Mouse (Mus musculus): ENCODE results near the gene Tns4. TPM values are rescaled to one million over a fixed set of nuclear protein-coding genes. Genes with fewer than 3 reads are reported as not detected.

Gene Tns4
- total RNA-seq, 2 experiments from 2014 or later, result 0.13 to 0.20 TPM

DNA sequence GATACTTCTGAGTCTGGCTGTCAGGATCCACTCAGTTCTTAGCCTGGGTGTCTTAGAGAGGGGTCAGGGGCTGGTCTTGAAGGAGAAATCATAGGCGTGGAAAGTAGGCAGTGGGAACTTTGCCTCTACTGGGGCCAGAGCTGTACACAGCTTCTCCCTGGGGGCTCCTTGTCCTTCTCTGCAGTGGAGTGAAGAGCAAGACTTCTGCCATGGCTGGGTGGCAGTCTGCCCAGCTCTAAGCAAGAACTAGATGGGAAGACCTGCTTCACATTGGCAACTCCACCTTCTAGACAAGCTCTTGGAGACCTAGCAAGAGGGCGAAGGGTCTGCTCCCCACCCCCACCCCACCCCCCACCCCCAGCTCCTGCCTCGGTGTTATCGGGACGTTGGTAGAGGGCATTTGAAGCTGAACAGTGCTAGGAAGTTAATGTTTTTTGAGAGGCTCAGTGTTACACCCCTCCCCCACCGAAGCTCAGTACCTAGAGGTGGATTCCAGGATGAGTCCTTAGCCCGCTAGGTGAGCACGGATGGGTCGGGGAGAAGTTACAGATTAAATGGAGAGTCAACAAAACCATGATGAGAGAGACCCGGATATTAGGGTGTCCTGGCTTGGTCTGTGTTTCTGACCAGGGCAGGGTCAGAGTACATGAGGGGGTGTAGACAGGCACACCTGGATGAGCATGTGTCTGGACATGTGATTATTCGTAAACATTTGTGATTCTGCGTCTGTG, 43.8 kb downstream of the Tns4 start:
- DNase-seq, result peak in 1 of 2 experiments; percentile 58

DNA sequence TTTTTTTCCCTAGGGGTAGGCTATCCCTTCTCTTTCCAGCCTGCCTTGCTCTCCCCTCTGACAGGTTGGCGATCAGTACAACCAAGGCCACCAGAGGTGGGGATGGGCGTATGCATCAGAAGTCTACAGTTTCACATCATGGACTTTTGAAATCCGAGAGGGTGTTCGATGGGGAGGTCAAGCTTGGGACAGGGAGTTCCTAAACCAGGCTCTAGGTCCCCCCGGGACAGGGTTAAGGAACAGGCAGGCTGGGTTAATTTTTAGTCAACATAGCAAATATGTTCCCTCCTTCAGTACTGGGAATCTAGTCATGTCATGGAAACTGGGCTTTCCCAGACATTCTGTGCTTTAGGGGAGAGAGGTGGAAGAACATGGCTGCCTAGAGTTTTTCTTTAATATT, 44.8 kb downstream of the Tns4 start:
- DNase-seq, result no peak

DNA sequence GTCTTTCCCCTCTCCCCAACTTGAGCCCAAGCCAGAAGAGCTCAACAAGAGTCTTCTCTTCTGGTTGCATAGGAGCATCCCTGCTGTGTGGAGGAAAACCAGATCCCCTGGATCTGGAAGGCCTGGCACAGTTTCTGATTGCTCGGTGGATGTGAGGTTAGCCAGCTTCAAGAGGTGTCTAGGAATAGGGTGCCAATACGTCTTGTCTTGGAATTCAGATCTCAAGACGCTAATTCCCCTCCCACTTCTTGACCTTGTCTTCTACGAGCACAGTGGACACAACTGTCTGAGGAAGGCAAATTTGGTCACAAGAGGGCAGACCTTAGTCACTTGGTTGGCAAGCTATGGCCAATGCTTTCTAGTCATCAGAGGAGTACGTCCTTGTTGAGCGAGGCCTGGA, 45.5 kb downstream of the Tns4 start:
- no peak for DNase-seq

GRCm38 (mm10) chr11:99042834-99043431, 46.2 kb downstream of the Tns4 start:
- DNase-seq, result peak; percentile 33 to 66

DNA sequence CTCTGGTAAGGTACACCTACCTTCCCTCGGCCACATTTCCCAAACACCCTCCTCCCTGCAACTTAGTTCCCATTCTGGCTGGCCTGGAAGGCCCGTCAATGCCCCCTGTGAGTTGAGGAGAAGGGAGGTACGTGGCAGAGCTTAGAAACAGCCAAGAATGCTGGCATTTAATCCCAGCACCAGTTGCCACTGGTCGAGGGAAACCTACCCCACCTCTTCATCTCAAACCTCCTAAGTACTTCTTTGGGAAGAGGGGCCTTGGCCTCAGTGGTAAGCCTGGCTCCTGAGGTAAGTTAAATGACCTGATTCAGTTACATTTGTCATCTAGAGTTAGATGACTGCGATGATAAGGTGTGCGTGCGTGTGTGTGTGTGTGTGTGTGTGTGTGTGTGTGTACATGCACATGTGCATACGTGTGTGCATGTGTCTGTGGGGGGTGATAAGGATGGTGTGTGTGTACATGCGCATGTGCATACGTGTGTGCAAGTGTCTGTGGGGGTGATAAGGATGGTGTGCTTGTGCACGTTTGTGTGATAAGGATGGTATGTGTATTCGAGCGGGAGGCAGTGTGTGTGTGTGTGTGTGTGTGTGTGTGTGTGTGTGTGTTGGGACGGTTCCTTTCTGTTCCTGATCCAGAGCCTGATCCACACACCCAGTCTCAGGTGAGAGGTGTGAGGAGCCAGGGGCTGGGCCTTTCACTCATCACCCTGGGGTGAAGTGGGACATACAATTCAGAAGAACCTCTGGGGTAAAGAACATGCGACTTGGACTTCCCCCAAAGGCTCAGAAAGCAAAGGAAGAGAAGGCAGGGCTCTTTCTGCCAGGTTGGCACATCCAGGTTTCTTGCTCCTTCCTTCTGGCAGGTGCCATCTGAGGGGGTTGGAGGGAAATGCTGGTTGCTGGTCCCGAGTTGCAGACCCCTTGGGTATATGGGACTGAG, 47.0 kb downstream of the Tns4 start:
- DNase-seq, result no peak

- peak; percentile 47 to 78 for DNase-seq
These were observed 47.9 kb downstream of the Tns4 start, which contains the start of gene Igfbp4 for GRCm38 (mm10) chr11:99041051-99041729. Gene Igfbp4, plus strand, starts transcription at chr11:99041244.

DNA sequence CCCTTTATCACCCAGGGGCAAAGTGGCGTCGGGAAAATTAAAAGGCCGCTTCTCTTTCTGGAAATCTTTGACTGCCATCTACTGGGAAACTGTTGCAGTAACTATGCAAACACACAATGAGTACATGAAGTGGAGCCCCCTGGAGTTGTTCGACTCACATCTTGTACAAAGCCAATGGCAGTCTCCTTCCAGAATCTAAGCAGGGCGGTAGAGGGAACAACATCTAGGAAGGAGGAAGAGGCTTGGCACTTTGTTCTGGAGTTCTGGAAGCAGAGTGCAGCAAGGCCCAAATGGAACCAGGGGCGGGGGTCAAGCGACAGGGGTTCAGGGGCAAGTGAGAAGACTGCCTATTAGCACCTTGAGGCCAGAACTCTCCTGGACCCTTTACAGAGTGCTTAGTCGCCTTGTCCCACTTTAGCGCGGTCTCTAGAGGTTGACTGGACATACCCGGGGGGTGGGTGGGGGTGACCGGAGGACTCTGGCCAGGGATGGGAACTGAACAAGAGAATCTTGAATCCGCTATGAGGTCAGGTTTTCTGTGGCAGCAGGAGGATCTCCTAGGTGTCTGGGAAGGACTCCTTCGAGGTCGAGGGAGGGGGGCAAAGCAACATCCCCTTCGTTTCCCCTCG, 48.6 kb downstream of the Tns4 start:
- DNase-seq, result peak in 1 of 2 experiments; percentile 37

- DNase-seq, result peak; percentile 80 to 85
These were observed 49.3 kb downstream of the Tns4 start for GRCm38 (mm10) chr11:99039782-99040181.

DNA sequence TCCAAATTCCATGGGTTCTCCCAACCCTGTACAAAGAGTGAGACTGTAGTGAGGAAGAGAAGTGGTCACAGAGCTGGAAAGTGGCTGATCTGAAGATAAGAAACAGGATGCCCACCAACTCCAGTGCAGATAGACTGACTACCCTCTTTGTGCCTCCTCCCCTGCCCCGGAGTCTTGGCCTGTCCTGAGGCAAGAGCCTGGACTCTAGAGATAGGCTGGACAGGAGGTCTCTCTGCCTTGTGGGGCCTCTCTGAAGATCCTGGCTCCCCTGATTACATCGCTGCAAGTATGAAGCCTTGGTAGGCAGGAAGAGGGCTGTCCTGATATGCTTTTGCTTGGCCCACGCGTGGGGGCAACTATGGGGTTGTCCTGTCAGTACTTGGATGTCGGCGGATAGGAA, 52.9 kb downstream of the Tns4 start:
- DNase-seq, result no peak

GRCm38 (mm10) chr11:99035350-99035749, 53.8 kb downstream of the Tns4 start:
- no peak for DNase-seq

- DNase-seq, result no peak
These were observed 62.1 kb downstream of the Tns4 start for GRCm38 (mm10) chr11:99026899-99027440.

DNA sequence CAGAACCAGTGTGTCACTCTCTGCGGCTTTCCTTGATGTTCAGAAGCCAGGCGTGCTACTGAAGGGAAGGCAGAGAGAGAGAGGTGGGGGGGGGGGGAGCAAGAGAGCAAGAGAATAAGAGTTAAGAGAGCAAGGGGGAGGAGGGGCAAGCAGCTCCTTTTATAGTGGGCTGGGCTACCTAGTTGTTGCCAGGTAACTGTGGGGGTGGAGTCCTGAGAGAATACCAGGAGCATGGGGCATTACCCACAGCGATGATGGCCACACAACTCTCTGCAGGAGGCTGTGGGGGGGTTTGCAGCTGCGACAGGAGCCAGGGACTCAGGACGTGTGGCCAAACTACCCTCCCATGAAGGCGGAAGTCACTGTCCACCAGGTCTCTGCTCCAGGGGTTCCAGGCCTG, 63.2 kb downstream of the Tns4 start:
- DNase-seq, result no peak

GRCm38 (mm10) chr11:99024468-99025134, 64.5 kb downstream of the Tns4 start:
- no peak for DNase-seq

GRCm38 (mm10) chr11:99023500-99024467, 65.3 kb downstream of the Tns4 start, which contains the start of gene Top2a:
Gene Top2a, minus strand, starts transcription at chr11:99024189.
- DNase-seq, result peak; percentile 77 to 82

DNA sequence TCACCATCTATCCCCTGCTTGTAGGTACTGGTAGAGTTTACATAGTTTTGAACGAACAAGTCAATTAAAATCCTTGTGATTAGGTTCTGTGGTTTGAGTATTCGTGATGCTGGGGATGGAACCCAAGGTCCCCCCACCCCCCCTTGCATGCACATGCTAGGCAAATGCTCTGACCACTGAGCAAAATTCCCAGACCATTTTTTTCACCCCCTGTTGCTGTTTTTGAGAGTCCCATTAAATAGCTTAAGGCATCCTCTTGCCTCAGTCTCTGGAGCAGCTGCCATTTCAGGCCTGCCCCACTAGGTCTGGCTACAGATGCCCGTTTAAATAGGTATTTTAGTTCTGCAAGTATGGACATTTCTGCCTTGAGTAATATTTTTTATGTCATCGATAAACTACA, 66.0 kb downstream of the Tns4 start:
- DNase-seq, result no peak

DNA sequence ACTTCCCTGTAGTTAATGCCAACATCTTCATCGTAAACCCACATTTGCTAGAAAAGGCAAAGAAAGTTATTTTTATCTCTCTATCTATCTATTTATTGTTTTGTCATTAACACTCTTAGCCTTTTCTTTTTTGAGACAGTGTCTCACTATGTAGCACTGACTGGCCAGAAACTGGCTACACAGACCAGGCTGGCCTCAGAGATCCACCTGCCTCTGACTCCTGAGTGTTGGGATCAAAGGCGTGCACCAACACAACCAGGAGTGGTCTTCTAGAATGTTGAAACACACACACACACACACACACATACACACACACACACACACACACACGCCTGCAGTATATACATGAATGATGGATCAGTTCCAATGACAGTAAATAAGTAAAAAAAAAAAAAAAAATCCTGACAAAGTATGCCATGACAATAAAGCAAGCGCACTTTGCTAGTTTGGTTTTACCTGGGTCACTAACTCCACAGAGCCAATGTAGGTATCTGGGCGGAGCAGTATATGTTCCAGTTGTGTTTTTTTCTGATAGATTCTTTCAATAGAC, 66.6 kb downstream of the Tns4 start:
- no peak for DNase-seq

DNA sequence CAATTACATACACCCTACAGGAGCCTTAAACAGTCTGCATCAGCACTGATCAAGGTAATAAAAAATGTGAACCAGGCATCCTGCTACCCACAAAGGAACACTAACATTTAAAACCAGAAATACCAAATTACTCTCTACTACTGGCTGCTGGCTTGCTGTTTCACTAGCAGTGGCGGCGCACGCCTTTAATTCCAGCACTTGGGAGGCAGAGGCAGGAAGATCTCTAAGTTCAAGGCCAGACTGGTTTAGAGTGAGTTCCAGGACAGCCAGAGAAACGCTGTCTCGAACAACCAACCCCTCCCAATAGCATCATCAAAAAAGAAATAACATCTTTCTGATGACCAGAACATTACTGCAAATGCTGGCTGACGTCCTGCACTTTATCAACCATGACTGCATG, 69.3 kb downstream of the Tns4 start:
- DNase-seq, result no peak
